Mouse (Mus musculus) brown adipose tissue, adult 24 weeks (tissue): ENCODE results near the gene Capg. TPM values are rescaled to one million over a fixed set of nuclear protein-coding genes. Genes with fewer than 3 reads are reported as not detected.
"Not testable (repeated sequence)": the region's sequence is repeated elsewhere in the genome, so short reads cannot be mapped to it uniquely, and the experiment has no call there.

Source experiments
- H3K27ac ChIP-seq: fragments of 200-500 bp; replicated peaks from 2 replicates; pipeline ENCODE4 v1.5.1; 2012; ENCODE audit warnings: low read depth, mild to moderate bottlenecking, low read length
- H3K4me1 ChIP-seq: fragments of 200-500 bp; 2 replicates; pipeline ENCODE4 v1.6.1; 2012; ENCODE audit warnings: low read length, mixed read lengths; ENCODE audit not compliant: control insufficient read depth, insufficient read depth, insufficient read length
- H3K4me3 ChIP-seq: fragments of 200-500 bp; 2 replicates; pipeline ENCODE4 v1.5.1; 2012; ENCODE audit warnings: low read depth, mild to moderate bottlenecking, low read length, moderate library complexity; ENCODE audit not compliant: insufficient read depth
- polyA plus RNA-seq: library from polyadenylated mRNA; stranded (reverse); fragments of >200 nt; gene quantifications from 2 replicates; pipeline ENCODE4 v1.2.4, GENCODE M21; 2012; ENCODE audit not compliant: missing spikeins, insufficient read depth, insufficient read length

The Capg gene
- polyA plus RNA-seq, 1 experiment = 11.9 TPM

- H3K4me3 ChIP-seq = no peak overlapping the region
- H3K4me1 ChIP-seq = peaks cover 7% of the 10 kb centered on the region
- no peak overlapping the region for H3K27ac ChIP-seq
Observed at GRCm38 (mm10) chr6:72520904-72521303, 23.3 kb upstream of the Capg start.

- peaks cover 7% of the 10 kb centered on the region for H3K4me1 ChIP-seq
- H3K27ac ChIP-seq = peak within 1 kb of the TSS; percentile 44; the same call in 1 of the 2 replicates
- H3K4me3 ChIP-seq = no peak within 1 kb of the TSS
Observed at GRCm38 (mm10) chr6:72521607-72522006, 22.6 kb upstream of the Capg start, which contains the start of gene Sh2d6. Gene Sh2d6, minus strand, starts transcription at chr6:72521707.

GRCm38 (mm10) chr6:72522288-72522687 is 21.9 kb upstream of the Capg start:
- peaks cover 7% of the 10 kb centered on the region for H3K4me1 ChIP-seq
- no peak overlapping the region for H3K4me3 ChIP-seq
- H3K27ac ChIP-seq = no peak overlapping the region

- Histone ChIP-seq H3K4me1 (peaks cover 8% of the 10 kb centered on the region), H3K4me3 (no peak overlapping the region), H3K27ac (no peak overlapping the region)
Observed at GRCm38 (mm10) chr6:72523222-72523621, 21.0 kb upstream of the Capg start.

GRCm38 (mm10) chr6:72524160-72524559 is 20.0 kb upstream of the Capg start:
- no peak overlapping the region for H3K27ac ChIP-seq
- peaks cover 14% of the 10 kb centered on the region for H3K4me1 ChIP-seq

GRCm38 (mm10) chr6:72527070-72527469 is 17.1 kb upstream of the Capg start:
- Histone ChIP-seq H3K4me3 (no peak overlapping the region), H3K4me1 (peaks cover 7% of the 10 kb centered on the region), H3K27ac (no peak overlapping the region)

More at GRCm38 (mm10) chr6:72524160-72524559, 20.0 kb upstream of the Capg start:
- H3K4me3 ChIP-seq = no peak overlapping the region

- peak overlapping the region; percentile 90 for H3K27ac ChIP-seq
- no peak overlapping the region for H3K4me3 ChIP-seq
- peaks cover 7% of the 10 kb centered on the region for H3K4me1 ChIP-seq
Observed at GRCm38 (mm10) chr6:72528410-72529151, 15.6 kb upstream of the Capg start.

GRCm38 (mm10) chr6:72532580-72532979 is 11.6 kb upstream of the Capg start:
- H3K4me3 ChIP-seq = no peak overlapping the region
- peaks cover 7% of the 10 kb centered on the region for H3K4me1 ChIP-seq
- no peak overlapping the region for H3K27ac ChIP-seq

GRCm38 (mm10) chr6:72533555-72533954 is 10.6 kb upstream of the Capg start:
- H3K4me3 ChIP-seq, H3K4me1 ChIP-seq, H3K27ac ChIP-seq: not testable (repeated sequence)

GRCm38 (mm10) chr6:72534035-72534809 is 10.0 kb upstream of the Capg start:
- Histone ChIP-seq H3K27ac (no peak overlapping the region), H3K4me3 (no peak overlapping the region), H3K4me1 (no peaks in the 10 kb centered on the region)

- no peak overlapping the region for H3K27ac ChIP-seq
- H3K4me1 ChIP-seq = no peaks in the 10 kb centered on the region
- H3K4me3 ChIP-seq = no peak overlapping the region
Observed at GRCm38 (mm10) chr6:72535165-72535564, 9.0 kb upstream of the Capg start.

GRCm38 (mm10) chr6:72537998-72538500 is 6.1 kb upstream of the Capg start:
- H3K27ac ChIP-seq = 0 out of 2 replicates have a peak overlapping the region, but pooled peaks have one; percentile 23
- H3K4me3 ChIP-seq = peak overlapping the region; percentile 63
- H3K4me1 ChIP-seq = no peaks in the 10 kb centered on the region

GRCm38 (mm10) chr6:72538562-72539031 is 5.6 kb upstream of the Capg start:
- Histone ChIP-seq H3K4me3 (peak overlapping the region; percentile 63), H3K4me1 (no peaks in the 10 kb centered on the region), H3K27ac (0 out of 2 replicates have a peak overlapping the region, but pooled peaks have one; percentile 23)

GRCm38 (mm10) chr6:72543265-72543850 is 833 bp upstream of the Capg start:
- H3K27ac ChIP-seq = no peak overlapping the region
- peaks cover 3% of the 10 kb centered on the region; the same call in 1 of the 2 replicates for H3K4me1 ChIP-seq
- H3K4me3 ChIP-seq = no peak overlapping the region

GRCm38 (mm10) chr6:72545377-72545776 is 1.2 kb downstream of the Capg start:
- Histone ChIP-seq H3K4me3 (no peak overlapping the region; the same call in 1 of the 2 replicates), H3K4me1 (peaks cover 3% of the 10 kb centered on the region; the same call in 1 of the 2 replicates), H3K27ac (no peak overlapping the region)
